Mouse (Mus musculus): ENCODE measurements around the gene Ust. TPM values are rescaled to one million over a fixed set of nuclear protein-coding genes. Genes with fewer than 3 reads are reported as not detected.

The Ust gene
- polyA plus RNA-seq, 1 experiment from 2014 or later: 3.4 TPM

- Histone ChIP-seq H3K4me1 (ENCODE audit: control insufficient read depth, insufficient read depth, low read length) (no peaks in the 10 kb centered on the region), H3K9me3 (replicated peaks; ENCODE audit: control insufficient read depth, low read length) (no peaks in the 10 kb centered on the region), H3K4me2 (ENCODE audit: low read depth, low read length) (no peak overlapping the region), H3K4me3 (replicated peaks; ENCODE audit: low read length) (no peak overlapping the region), H3K36me3 (ENCODE audit: control insufficient read depth, insufficient read depth, low read length) (no peaks in the 10 kb centered on the region), H3K9ac (ENCODE audit: low read length) (no peak overlapping the region), H3K27ac (ENCODE audit: low read length) (no peak overlapping the region), H3K27me3 (ENCODE audit: control insufficient read depth, insufficient read depth, low read length) (no peaks in the 10 kb centered on the region)
- 79% methylated on average over 3 of the region's 3 CpGs for WGBS
- no peak for ATAC-seq (ENCODE audit: insufficient read depth, low FRiP score)
Observed at GRCm38 (mm10) chr10:8283991-8284390, 234.6 kb downstream of the Ust start.

GRCm38 (mm10) chr10:8277094-8277493 lies 241.5 kb downstream of the Ust start:
- no peaks in the 10 kb centered on the region for H3K27me3 ChIP-seq (ENCODE audit: control insufficient read depth, insufficient read depth, low read length)
- no peak overlapping the region for H3K4me2 ChIP-seq (ENCODE audit: low read depth, low read length)
- WGBS: 79% methylated on average over 5 of the region's 5 CpGs
- H3K9me3 ChIP-seq (replicated peaks; ENCODE audit: control insufficient read depth, low read length): no peaks in the 10 kb centered on the region
- H3K36me3 ChIP-seq (ENCODE audit: control insufficient read depth, insufficient read depth, low read length): no peaks in the 10 kb centered on the region
- no peak for ATAC-seq (ENCODE audit: insufficient read depth, low FRiP score)
- no peak overlapping the region for H3K9ac ChIP-seq (ENCODE audit: low read length)
- H3K4me3 ChIP-seq (replicated peaks; ENCODE audit: low read length): no peak overlapping the region
- H3K4me1 ChIP-seq (ENCODE audit: control insufficient read depth, insufficient read depth, low read length): no peaks in the 10 kb centered on the region
- H3K27ac ChIP-seq (ENCODE audit: low read length): no peak overlapping the region

GRCm38 (mm10) chr10:8269681-8270080 lies 248.9 kb downstream of the Ust start:
- 80% methylated on average over 4 of the region's 4 CpGs for WGBS
- H3K27me3 ChIP-seq (ENCODE audit: control insufficient read depth, insufficient read depth, low read length): no peaks in the 10 kb centered on the region

GRCm38 (mm10) chr10:8259716-8260115 lies 258.9 kb downstream of the Ust start:
- no peak overlapping the region for H3K4me2 ChIP-seq (ENCODE audit: low read depth, low read length)
- no peak overlapping the region for H3K4me3 ChIP-seq (replicated peaks; ENCODE audit: low read length)
- no peaks in the 10 kb centered on the region for H3K9me3 ChIP-seq (replicated peaks; ENCODE audit: control insufficient read depth, low read length)
- no peak overlapping the region for H3K27ac ChIP-seq (ENCODE audit: low read length)
- no peak for ATAC-seq (ENCODE audit: insufficient read depth, low FRiP score)
- WGBS: 41% methylated on average over 4 of the region's 4 CpGs
- H3K36me3 ChIP-seq (ENCODE audit: control insufficient read depth, insufficient read depth, low read length): no peaks in the 10 kb centered on the region
- no peak overlapping the region for H3K9ac ChIP-seq (ENCODE audit: low read length)
- H3K27me3 ChIP-seq (ENCODE audit: control insufficient read depth, insufficient read depth, low read length): no peaks in the 10 kb centered on the region
- no peaks in the 10 kb centered on the region for H3K4me1 ChIP-seq (ENCODE audit: control insufficient read depth, insufficient read depth, low read length)

More at GRCm38 (mm10) chr10:8269681-8270080, 248.9 kb downstream of the Ust start:
- Histone ChIP-seq H3K9ac (ENCODE audit: low read length) (no peak overlapping the region), H3K27ac (ENCODE audit: low read length) (no peak overlapping the region), H3K4me2 (ENCODE audit: low read depth, low read length) (no peak overlapping the region), H3K4me3 (replicated peaks; ENCODE audit: low read length) (no peak overlapping the region), H3K4me1 (ENCODE audit: control insufficient read depth, insufficient read depth, low read length) (no peaks in the 10 kb centered on the region), H3K9me3 (replicated peaks; ENCODE audit: control insufficient read depth, low read length) (no peaks in the 10 kb centered on the region), H3K36me3 (ENCODE audit: control insufficient read depth, insufficient read depth, low read length) (no peaks in the 10 kb centered on the region)
- ATAC-seq (ENCODE audit: insufficient read depth, low FRiP score): no peak

GRCm38 (mm10) chr10:8250005-8250404 lies 268.6 kb downstream of the Ust start:
- Histone ChIP-seq H3K27ac (ENCODE audit: low read length) (no peak overlapping the region), H3K4me1 (ENCODE audit: control insufficient read depth, insufficient read depth, low read length) (no peaks in the 10 kb centered on the region), H3K36me3 (ENCODE audit: control insufficient read depth, insufficient read depth, low read length) (no peaks in the 10 kb centered on the region), H3K9me3 (replicated peaks; ENCODE audit: control insufficient read depth, low read length) (no peaks in the 10 kb centered on the region), H3K4me2 (ENCODE audit: low read depth, low read length) (no peak overlapping the region), H3K27me3 (ENCODE audit: control insufficient read depth, insufficient read depth, low read length) (no peaks in the 10 kb centered on the region), H3K9ac (ENCODE audit: low read length) (no peak overlapping the region), H3K4me3 (replicated peaks; ENCODE audit: low read length) (no peak overlapping the region)
- no peak for ATAC-seq (ENCODE audit: insufficient read depth, low FRiP score)
- WGBS: 87% methylated on average over 3 of the region's 3 CpGs

GRCm38 (mm10) chr10:8242336-8242735 lies 276.3 kb downstream of the Ust start:
- no peak overlapping the region for H3K4me2 ChIP-seq (ENCODE audit: low read depth, low read length)
- no peak for ATAC-seq (ENCODE audit: insufficient read depth, low FRiP score)
- H3K4me1 ChIP-seq (ENCODE audit: control insufficient read depth, insufficient read depth, low read length): no peaks in the 10 kb centered on the region
- H3K4me3 ChIP-seq (replicated peaks; ENCODE audit: low read length): no peak overlapping the region
- no peaks in the 10 kb centered on the region for H3K27me3 ChIP-seq (ENCODE audit: control insufficient read depth, insufficient read depth, low read length)
- no peaks in the 10 kb centered on the region for H3K36me3 ChIP-seq (ENCODE audit: control insufficient read depth, insufficient read depth, low read length)
- no peaks in the 10 kb centered on the region for H3K9me3 ChIP-seq (replicated peaks; ENCODE audit: control insufficient read depth, low read length)
- H3K27ac ChIP-seq (ENCODE audit: low read length): no peak overlapping the region
- WGBS: 12% methylated on average over 4 of the region's 4 CpGs
- no peak overlapping the region for H3K9ac ChIP-seq (ENCODE audit: low read length)

- no peak for ATAC-seq (ENCODE audit: insufficient read depth, low FRiP score)
- Histone ChIP-seq H3K4me3 (replicated peaks; ENCODE audit: low read length) (no peak overlapping the region), H3K4me1 (ENCODE audit: control insufficient read depth, insufficient read depth, low read length) (no peaks in the 10 kb centered on the region), H3K27me3 (ENCODE audit: control insufficient read depth, insufficient read depth, low read length) (no peaks in the 10 kb centered on the region), H3K4me2 (ENCODE audit: low read depth, low read length) (no peak overlapping the region), H3K36me3 (ENCODE audit: control insufficient read depth, insufficient read depth, low read length) (no peaks in the 10 kb centered on the region), H3K27ac (ENCODE audit: low read length) (no peak overlapping the region), H3K9me3 (replicated peaks; ENCODE audit: control insufficient read depth, low read length) (no peaks in the 10 kb centered on the region), H3K9ac (ENCODE audit: low read length) (no peak overlapping the region)
- 59% methylated on average over 4 of the region's 4 CpGs for WGBS
Observed at GRCm38 (mm10) chr10:8240703-8241102, 277.9 kb downstream of the Ust start.

GRCm38 (mm10) chr10:8240242-8240641 lies 278.4 kb downstream of the Ust start:
- H3K9ac ChIP-seq (ENCODE audit: low read length): no peak overlapping the region
- WGBS: 9% methylated on average over 3 of the region's 3 CpGs

GRCm38 (mm10) chr10:8236780-8237571 lies 281.6 kb downstream of the Ust start:
- H3K4me3 ChIP-seq (replicated peaks; ENCODE audit: low read length): no peak overlapping the region
- H3K9ac ChIP-seq (ENCODE audit: low read length): no peak overlapping the region
- no peak for ATAC-seq (ENCODE audit: insufficient read depth, low FRiP score)
- H3K27ac ChIP-seq (ENCODE audit: low read length): no peak overlapping the region
- H3K4me1 ChIP-seq (ENCODE audit: control insufficient read depth, insufficient read depth, low read length): peaks cover 4% of the 10 kb centered on the region; the same call in 1 of the 2 replicates
- H3K9me3 ChIP-seq (replicated peaks; ENCODE audit: control insufficient read depth, low read length): peaks cover 4% of the 10 kb centered on the region; the same call in 1 of the 2 replicates
- H3K4me2 ChIP-seq (ENCODE audit: low read depth, low read length): no peak overlapping the region
- H3K27me3 ChIP-seq (ENCODE audit: control insufficient read depth, insufficient read depth, low read length): no peaks in the 10 kb centered on the region
- WGBS: 78% methylated on average over 10 of the region's 10 CpGs
- H3K36me3 ChIP-seq (ENCODE audit: control insufficient read depth, insufficient read depth, low read length): no peaks in the 10 kb centered on the region

More at GRCm38 (mm10) chr10:8240242-8240641, 278.4 kb downstream of the Ust start:
- Histone ChIP-seq H3K4me2 (ENCODE audit: low read depth, low read length) (no peak overlapping the region), H3K4me3 (replicated peaks; ENCODE audit: low read length) (no peak overlapping the region), H3K36me3 (ENCODE audit: control insufficient read depth, insufficient read depth, low read length) (no peaks in the 10 kb centered on the region), H3K4me1 (ENCODE audit: control insufficient read depth, insufficient read depth, low read length) (no peaks in the 10 kb centered on the region), H3K27ac (ENCODE audit: low read length) (no peak overlapping the region), H3K27me3 (ENCODE audit: control insufficient read depth, insufficient read depth, low read length) (no peaks in the 10 kb centered on the region), H3K9me3 (replicated peaks; ENCODE audit: control insufficient read depth, low read length) (peaks cover 2% of the 10 kb centered on the region; the same call in 1 of the 2 replicates)
- ATAC-seq (ENCODE audit: insufficient read depth, low FRiP score): no peak

Data from stomach, embryonic 16.5 days (tissue).